Mouse (Mus musculus) erythroblast, embryonic 14.5 days (primary cell): ENCODE data around the gene Pex5l.

ENCODE experiments used
- GATA1 ChIP-seq: IDR thresholded peaks from 2 replicates; pipeline ENCODE4 v1.6.1; 2012; ENCODE audit warnings: low read length, inconsistent platforms, mixed read lengths
- TAL1 ChIP-seq: IDR thresholded peaks from 3 replicates; pipeline ENCODE4 v1.6.1; 2012; ENCODE audit warnings: low read length, inconsistent platforms, mixed read lengths

DNA sequence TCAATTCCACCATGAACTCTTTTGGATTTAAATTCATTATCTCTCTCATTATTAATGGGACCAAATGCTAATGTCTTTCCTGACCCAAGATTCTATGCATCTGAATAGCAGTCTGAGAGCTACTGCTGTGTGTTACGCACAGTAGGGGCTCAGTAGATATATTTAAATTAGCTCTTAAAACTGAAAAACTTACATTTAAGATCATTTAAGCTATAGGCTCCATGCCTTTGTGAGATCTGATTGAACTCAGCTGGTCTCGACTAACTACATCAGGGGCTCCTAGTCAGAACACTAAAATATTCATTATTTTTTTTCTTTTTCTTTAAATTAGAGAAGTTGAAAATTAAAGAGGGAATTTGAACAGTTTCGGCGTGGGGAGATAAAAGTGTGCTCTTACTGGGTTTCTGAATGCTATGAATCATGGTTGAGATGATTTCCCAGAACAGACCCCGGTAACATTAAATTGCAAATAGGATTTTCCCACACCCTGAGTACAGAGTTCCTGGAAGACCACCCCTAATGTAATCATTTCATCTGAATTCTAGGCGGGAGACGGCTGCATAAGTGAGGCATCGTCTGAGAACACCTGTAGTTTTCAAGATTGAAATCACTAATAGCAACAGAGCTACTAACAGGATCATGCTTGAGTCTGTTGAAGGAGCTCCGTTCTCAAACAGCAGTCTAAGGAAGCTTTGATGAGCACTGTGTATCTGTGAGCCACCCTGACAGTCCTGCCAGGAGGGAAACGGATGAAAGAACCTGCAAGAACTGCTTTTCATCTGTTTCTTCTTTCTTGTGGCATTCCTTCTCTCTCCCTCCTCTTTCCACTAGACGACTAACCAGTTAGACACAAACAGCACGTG lies 151.1 kb downstream of the Pex5l start:
- TF ChIP-seq GATA1: no peak
- no peak for TF ChIP-seq TAL1
